Mouse (Mus musculus) spleen, postnatal 36 days (tissue): ENCODE results near the gene B230118H07Rik.

ENCODE experiments used
- DNase-seq, 2 experiments: peaks; one replicate each; pipeline ENCODE4 v3.0.0; 2022; ENCODE audit warnings: low spot score in 2 of 2, mixed read lengths in 1 of 2

Gene B230118H07Rik

GRCm38 (mm10) chr2:101649114-101649671 is at the start of gene B230118H07Rik, which contains the start of gene Rag1:
Gene B230118H07Rik, minus strand, starts transcription at chr2:101649532.
Gene Rag1, minus strand, starts transcription at chr2:101649501.
- no peak for DNase-seq

GRCm38 (mm10) chr2:101695584-101695983 is 46.3 kb upstream of the B230118H07Rik start:
- DNase-seq = no peak

DNA sequence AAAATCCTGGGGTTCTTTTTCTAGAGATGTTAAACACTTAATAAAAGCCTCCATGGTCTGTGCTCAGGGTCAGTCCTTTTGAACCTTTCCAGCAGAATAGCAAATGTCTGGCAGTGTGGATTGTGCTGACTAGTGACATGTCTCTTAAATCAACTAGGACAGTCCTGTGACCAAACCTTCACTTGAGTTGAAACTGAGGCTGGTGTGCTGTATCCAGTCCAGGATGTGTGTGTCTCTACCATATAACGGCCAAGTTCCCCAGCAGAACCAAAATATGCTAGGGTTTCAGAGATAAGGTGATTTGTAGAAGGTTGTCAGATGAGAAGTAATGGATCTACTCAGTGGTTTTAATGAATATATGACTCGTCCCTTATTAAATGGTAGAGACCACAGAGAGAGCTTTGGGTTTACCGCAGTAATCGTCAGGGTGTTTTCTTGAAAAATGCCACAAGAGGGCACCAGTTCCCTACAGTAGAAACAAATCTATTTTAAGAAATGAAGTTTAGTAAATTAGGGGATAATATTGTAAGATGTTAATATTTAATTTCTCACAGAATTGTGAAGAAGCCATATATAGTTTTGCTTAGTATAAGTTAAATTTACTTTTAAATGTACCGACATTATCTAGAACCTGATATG is 44.4 kb upstream of the B230118H07Rik start:
- DNase-seq = peak in 1 of 2 experiments; percentile 13

- no peak for DNase-seq
Observed at GRCm38 (mm10) chr2:101693043-101693442, 43.7 kb upstream of the B230118H07Rik start.

DNA sequence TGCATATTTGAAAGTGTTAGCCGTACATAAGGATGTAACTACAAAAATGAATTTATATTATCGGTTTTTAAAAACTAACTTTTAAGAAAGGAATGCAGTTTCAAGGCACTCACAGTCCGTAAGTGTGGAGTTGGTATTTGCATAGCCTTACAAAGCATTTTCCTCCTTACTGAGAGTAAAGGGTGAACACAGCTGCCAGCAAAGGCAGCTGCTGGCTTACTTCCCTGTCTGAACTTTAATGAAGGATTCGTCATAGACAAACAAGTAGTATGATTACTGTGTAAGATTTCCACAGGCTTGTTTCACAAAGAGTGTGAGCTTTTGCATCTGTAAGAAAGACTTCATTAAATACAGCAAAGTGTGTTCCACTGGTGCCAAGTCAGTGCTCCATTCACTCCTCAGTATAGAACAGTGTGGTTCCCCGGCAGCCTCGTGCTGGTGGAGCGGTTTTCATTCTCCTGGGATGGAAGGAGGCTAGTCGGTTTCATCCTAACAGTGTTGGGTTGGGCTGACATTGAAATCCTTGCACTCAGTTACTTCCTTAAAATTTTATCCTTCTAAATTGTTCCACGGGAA is 41.0 kb upstream of the B230118H07Rik start:
- no peak for DNase-seq

DNA sequence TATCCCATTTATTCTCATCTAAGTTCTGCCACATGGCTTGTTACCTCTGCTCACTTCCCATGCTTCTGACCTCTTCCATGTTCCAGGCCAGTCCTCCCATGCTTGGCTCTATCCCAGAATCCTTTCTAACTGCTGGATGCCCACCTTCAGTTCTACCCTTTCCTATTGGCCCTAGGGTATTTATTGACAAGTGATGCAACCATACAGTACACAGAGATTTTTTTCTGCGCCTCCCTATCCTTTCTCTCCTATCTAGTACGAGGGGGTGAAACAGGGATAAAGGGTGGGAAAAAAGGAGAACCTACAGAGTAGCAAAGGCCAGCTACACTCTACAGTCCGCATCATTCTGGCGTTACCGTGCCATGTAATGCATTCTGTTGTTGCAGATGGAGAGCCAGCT is 38.7 kb upstream of the B230118H07Rik start:
- no peak for DNase-seq

- no peak for DNase-seq
Observed at GRCm38 (mm10) chr2:101684421-101684820, 35.1 kb upstream of the B230118H07Rik start.

DNA sequence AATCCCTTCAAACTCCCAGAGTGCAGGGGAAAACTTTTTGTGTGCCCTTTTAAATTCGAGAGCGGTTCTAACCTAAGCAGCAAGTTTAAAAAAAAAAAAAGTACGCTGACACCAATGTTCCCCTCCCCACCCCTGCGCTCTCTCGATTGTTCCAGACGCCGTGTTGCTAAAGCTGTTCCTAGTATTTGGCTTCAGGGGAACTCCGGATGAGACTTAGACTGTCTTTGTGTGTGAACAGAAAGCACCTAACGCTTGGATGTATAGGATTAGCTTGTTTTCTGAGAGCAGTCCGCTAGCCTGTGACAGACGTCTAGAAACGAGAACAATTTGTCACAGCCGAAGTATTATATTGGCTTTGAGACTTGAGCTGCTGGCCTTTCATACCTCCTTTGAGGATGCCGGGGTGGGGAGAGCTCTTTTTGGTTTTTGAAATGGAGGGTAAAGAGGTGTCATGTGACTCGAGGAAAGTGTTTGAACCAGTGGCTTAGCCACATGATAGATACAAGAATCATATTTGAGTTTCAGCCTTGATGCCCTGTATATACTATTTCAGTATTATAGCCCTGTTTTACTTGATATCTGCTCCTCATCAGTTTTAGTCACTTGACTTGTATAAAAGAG is 29.9 kb upstream of the B230118H07Rik start:
- peak in 1 of 2 experiments; percentile 5 for DNase-seq

- peak; percentile 84 to 86 for DNase-seq
Observed at GRCm38 (mm10) chr2:101678236-101679021, 29.1 kb upstream of the B230118H07Rik start, which contains the start of gene Traf6. Gene Traf6, plus strand, starts transcription at chr2:101678429.

GRCm38 (mm10) chr2:101673547-101673946 is 24.2 kb upstream of the B230118H07Rik start:
- no peak for DNase-seq

DNA sequence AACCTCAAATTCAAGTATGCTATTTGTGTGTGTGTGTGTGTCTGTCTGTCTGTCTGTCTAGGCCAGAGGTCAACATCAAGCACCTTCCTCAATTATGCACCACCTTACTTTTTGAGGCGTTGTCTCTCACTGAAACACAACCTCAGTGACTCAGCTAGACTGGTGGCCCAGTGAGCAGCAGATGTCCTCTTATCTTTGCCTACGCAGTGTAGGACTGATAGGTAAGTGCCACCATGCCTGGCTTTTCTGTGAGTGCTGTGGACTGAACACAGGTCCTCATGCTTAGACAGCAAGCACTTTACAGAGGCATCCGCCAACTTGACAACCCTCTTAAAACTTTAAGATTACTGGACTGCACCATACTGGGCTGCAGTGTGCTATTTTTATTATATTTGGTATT is 19.4 kb upstream of the B230118H07Rik start:
- no peak for DNase-seq

GRCm38 (mm10) chr2:101665703-101666092 is 16.4 kb upstream of the B230118H07Rik start:
- no peak for DNase-seq

DNA sequence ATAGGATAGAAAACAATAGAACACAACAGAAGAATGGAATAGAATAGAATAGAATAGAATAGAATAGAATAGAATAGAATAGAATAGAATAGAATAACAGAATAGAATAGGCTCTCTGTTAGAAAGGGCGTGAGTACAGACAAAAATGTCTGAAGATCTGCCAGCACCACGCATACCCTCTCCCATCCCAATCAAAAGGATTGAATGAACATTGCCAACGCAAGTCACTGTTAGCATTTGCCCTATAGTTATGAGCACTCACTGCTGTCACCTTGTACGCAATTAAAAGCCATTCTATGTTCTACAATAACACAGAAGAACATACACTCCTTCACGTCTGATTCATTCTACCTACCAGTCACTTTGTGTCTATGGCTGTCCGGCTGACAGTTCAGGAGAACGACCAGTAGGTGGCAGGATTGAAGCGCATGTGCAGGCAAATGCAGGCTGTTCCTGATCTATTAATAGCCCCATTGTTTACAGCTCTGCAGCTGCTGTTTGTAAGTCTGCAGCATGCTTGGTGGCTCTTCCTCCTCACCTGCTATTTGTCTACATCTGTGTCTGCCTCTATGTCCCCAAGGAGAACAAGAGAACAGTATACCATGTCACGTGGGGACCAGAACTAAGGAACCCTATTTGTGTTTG is 15.8 kb upstream of the B230118H07Rik start:
- DNase-seq = peak; percentile 58 to 59

GRCm38 (mm10) chr2:101660536-101660935 is 11.2 kb upstream of the B230118H07Rik start:
- no peak for DNase-seq

DNA sequence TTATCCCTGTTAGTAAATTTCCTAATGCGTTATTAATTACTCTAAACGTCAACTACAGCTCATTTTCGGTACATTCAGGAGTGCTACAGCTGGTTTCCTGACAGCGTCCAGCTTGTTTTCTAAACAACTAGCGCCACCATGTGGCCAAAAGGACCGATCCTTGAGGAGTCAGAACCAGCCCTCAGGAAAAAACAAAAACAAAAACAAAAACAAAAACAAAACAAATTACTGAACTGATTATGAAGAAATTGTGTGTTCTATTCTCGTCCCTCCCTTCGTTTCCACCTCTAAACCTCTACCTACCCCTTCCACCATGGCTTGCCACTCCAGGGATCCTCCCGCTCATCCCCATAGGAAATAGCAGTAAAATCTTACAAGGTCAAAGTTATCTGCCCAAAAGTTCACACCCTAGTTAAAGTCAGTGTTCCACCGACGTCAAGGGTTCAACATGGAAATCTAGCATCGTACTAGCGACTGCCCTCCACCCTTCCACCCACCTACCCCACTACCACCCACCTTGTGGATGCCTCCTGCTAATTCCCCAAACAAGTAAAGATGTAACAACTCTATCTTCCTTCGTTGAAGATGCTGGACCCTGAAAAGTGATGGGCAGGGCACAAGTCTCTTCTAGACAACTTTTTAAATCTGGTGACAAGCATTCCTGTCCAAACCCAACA is 3.7 kb upstream of the B230118H07Rik start:
- DNase-seq = peak; percentile 50 to 64

DNA sequence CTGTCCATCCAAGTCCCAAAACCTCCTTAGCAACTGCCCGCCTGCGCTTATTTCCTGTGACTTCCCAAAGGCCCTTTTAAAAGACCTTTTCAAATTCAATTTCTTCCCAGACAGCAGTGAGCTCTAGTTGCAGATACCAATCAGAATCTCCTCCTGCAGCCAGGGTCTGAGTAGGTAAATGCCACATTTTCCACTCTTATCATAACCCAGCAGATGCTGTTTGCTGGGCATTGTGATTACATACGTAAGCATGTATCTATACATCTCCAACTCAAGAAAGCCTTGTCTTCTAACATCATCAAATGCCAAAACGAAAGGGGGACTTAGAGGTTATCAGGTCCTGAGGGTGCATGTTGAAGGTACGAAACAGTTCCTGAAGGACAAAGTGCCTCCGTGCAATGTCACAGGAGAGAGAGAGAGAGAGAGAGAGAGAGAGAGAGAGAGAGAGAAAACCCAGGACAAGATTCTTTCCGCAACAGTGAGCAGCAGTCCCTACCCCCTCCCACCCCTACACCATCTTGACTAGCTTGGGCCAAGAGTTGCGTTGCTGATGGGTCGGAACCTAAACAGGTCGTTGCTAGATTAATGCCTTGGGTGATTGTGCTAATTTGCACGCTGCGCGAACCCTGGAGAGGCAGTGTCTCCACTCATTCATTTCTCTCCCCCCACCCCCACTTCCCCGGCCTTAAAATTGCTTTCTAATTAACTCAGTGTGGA is 3.0 kb upstream of the B230118H07Rik start:
- DNase-seq = no peak

DNA sequence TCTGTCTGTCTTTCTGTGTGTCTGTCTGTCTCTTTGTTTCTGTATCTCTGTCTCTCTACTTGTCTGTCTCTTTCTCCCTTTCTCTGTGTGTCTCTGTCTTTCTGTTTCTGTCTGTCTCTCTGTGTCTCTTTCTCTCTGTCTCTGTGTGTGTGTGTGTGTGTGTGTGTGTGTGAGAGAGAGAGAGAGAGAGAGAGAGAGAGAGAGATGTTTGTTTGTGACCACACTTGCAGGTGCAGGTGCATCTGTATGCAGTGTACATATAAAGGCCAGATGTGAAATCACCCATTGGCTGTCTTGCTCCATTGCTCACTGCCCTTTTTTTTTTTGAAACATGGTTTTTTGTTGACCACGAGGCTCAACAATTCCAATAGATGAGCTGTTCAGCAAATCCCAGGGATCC is 1.1 kb upstream of the B230118H07Rik start:
- DNase-seq = no peak

DNA sequence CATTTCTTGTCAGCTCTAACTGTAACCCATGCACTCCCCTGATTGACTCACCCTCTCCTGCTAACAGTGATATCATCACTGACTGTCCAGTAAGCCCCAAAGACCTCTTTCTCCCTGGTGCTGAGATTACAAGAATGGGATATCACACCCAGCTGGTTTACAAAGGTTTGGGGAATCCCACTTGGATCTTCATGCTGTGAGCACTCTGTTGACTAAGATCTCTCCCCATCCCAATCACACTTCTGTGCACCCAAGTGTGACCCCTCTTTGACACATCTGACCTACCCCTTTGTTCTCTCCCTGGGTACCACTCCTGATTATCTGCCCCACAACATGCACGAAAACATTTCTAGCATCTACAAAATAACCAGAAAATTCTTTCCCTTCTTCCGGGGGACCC is 971 bp downstream of the B230118H07Rik start:
- no peak for DNase-seq

DNA sequence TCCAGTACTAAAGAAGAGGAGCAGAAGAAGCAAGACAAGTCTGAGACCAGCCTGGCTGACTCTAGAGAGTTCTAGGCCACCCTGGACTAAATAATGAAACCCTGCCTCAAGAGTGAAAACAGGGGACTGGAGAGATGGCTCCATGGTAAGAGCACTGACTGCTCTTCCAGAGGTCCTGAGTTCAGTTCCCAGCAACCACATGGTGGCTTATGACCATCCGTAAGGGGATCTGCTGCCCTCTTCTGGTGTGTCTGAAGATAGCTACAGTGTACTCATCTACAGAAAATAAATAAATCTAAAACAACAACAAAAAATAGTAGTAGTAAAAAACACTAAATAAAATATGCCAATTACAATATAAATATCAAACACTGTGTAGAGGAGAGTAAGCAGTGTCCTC is 3.5 kb downstream of the B230118H07Rik start:
- no peak for DNase-seq

DNA sequence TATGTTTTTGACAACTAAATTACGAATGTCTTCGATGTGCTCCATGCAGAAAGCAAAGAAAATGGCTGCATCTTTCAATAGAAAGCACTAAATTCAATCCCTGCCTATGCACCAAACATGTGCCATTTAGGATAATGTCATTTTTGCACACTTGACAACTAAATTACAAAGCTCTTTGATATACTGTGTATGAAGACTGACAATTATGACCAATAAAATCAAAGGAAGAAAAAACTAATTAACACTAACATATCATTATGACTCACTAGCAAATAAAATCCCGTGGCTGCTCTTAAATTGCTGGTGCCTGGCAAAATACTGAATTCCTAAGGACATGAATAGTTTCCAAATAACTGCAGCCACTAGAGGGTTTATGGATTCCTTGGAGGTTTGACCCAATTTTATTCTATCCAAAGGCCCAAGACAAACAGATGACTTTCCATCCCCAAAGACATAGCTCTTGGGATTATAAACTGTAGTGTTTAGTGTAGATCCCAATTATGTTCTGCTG is 9.4 kb downstream of the B230118H07Rik start:
- no peak for DNase-seq
